Mouse (Mus musculus) embryonic facial prominence, embryonic 12.5 days (tissue): ENCODE measurements around the gene Phip. TPM values are rescaled to one million over a fixed set of nuclear protein-coding genes. Genes with fewer than 3 reads are reported as not detected.

Source experiments
- ATAC-seq: fragments of 200-750 bp; cut with Nextera tagmentation; 2 replicates; pipeline ENCODE4 v1.8.0; 2017; ENCODE audit not compliant: insufficient number of reproducible peaks, insufficient read depth, low FRiP score, low TSS enrichment
- H3K27ac ChIP-seq: fragments of 300-500 bp; sonication (generic); 2 replicates; pipeline ENCODE4 v1.5.1; 2016; ENCODE audit warnings: mild to moderate bottlenecking
- H3K27me3 ChIP-seq: fragments of 300-500 bp; sonication (generic); 2 replicates; pipeline ENCODE4 v1.6.1; 2016; ENCODE audit warnings: mild to moderate bottlenecking, moderate library complexity
- H3K36me3 ChIP-seq: fragments of 300-500 bp; sonication (generic); 2 replicates; pipeline ENCODE4 v1.6.1; 2016; ENCODE audit warnings: mild to moderate bottlenecking
- H3K4me1 ChIP-seq: fragments of 300-500 bp; sonication (generic); 2 replicates; pipeline ENCODE4 v1.6.1; 2016
- H3K4me2 ChIP-seq: fragments of 300-500 bp; sonication (generic); replicated peaks from 2 replicates; pipeline ENCODE4 v1.6.1; 2016; ENCODE audit warnings: mild to moderate bottlenecking, moderate library complexity
- H3K4me3 ChIP-seq: fragments of 300-500 bp; sonication (generic); 2 replicates; pipeline ENCODE4 v1.5.1; 2016; ENCODE audit warnings: mild to moderate bottlenecking
- H3K9ac ChIP-seq: fragments of 300-500 bp; sonication (generic); 2 replicates; pipeline ENCODE4 v1.6.1; 2016; ENCODE audit warnings: mild to moderate bottlenecking, moderate library complexity
- H3K9me3 ChIP-seq: fragments of 300-500 bp; sonication (generic); 2 replicates; pipeline ENCODE4 v1.6.1; 2016; ENCODE audit warnings: mild to moderate bottlenecking, moderate library complexity
- WGBS: fragments of 180-500 bp; shearing (Covaris S2); methylation state at CpG from one replicate; pipeline ENCODE4 v1.1.7; 2016; 5-methylcytosine and 5-hydroxymethylcytosine counted together
- polyA plus RNA-seq: library from polyadenylated mRNA; unstranded; fragments of >200 nt; fragmentation: Nextera tagmentation; extraction: Ambion mirVana; gene quantifications from 2 replicates; pipeline ENCODE4 v1.2.1, GENCODE M21; 2016

The Phip gene
- polyA plus RNA-seq, 1 experiment from 2014 or later = 132 TPM

DNA sequence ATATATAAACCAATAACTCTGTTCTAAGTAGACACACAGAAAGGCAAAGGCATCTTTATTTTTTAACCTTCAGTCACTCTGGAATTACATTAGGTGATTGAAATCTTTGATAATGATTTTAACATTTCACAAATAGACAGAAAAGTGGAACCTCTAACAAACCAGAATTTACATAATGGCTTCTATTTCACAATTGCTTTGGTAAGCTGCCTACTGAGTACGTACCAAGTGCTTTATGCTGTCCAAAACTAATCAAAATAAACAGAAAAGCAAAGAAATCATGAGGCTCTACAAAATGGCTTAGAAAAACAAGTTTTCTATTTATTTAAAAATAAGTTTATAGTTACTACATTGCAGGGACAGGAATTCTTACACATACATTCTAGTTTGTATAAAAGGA lies 109.2 kb downstream of the Phip start:
- no peak for ATAC-seq
- no peak overlapping the region for H3K4me3 ChIP-seq
- no peaks in the 10 kb centered on the region for H3K4me1 ChIP-seq
- H3K27ac ChIP-seq = no peak overlapping the region
- H3K9me3 ChIP-seq = no peaks in the 10 kb centered on the region
- whole genome bisulfite sequencing = 92% methylated on average over 1 of the region's 1 CpGs
- H3K4me2 ChIP-seq = no peak overlapping the region
- H3K9ac ChIP-seq = no peak overlapping the region
- peaks cover 7% of the 10 kb centered on the region for H3K36me3 ChIP-seq
- no peaks in the 10 kb centered on the region for H3K27me3 ChIP-seq

DNA sequence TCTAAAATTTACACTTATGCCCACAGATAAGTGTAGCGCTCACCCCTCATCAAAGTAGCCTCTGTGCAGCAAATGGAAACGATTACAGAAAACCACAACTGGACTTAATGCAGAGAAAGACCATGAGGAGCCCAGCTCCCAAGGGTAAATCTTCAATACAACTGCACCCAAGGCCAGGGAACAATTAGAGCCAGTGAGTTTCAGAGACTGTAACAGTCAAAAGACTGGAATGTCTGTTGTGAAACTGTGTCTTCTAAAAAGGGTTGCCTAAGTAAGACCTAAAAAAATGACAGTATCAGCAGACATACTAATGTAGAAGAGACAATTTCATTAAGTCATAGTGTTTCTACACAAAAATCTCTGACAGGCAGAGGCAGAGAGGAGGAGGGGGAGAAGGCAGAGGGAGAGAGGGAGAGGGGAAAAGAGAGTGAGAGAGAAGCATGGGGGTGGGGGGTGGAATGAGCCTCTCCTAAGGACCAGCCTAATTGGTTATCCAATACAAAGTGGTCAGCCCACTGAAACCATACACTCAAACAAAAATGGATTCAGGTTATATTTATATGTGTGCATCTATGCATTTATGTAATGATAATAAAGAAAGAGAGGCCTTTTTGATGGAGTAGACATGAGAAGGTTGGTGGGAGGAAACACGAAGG lies 113.4 kb downstream of the Phip start:
- Histone ChIP-seq H3K27ac (0 out of 2 replicates have a peak overlapping the region, but pooled peaks have one; percentile 36), H3K4me1 (no peaks in the 10 kb centered on the region), H3K36me3 (no peaks in the 10 kb centered on the region), H3K9me3 (no peaks in the 10 kb centered on the region), H3K27me3 (no peaks in the 10 kb centered on the region), H3K4me2 (no peak overlapping the region), H3K9ac (no peak overlapping the region), H3K4me3 (no peak overlapping the region)
- ATAC-seq = no peak
- WGBS = 75% methylated on average over 3 of the region's 3 CpGs

- Histone ChIP-seq H3K4me3 (no peak overlapping the region), H3K4me1 (no peaks in the 10 kb centered on the region), H3K4me2 (no peak overlapping the region), H3K36me3 (no peaks in the 10 kb centered on the region), H3K9ac (no peak overlapping the region), H3K9me3 (no peaks in the 10 kb centered on the region), H3K27ac (no peak overlapping the region), H3K27me3 (no peaks in the 10 kb centered on the region)
- 79% methylated on average over 4 of the region's 4 CpGs for WGBS
- no peak for ATAC-seq
These were observed 114.0 kb downstream of the Phip start for GRCm38 (mm10) chr9:82861316-82861715.

GRCm38 (mm10) chr9:82860805-82861204 lies 114.5 kb downstream of the Phip start:
- 91% methylated on average over 2 of the region's 2 CpGs for WGBS
- H3K4me3 ChIP-seq = no peak overlapping the region

DNA sequence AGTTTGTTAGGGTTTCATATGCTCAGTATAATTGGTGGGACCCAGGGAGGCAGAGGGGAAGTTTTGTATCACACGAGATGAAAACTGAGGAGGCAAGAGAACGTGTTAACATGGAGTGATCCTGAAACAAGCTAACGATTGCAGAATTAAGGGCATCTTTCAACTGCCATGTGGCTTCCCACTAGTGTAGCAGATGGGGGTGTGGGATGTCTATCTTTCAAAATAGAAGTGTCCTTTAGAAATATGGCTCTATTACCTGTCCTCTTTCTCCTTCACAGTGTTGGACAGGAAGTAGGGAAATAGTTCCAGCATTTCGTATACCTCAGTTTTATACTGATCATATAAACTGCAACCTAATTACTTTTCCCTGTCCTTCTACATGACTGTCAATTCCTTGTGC lies 119.1 kb downstream of the Phip start:
- Histone ChIP-seq H3K9me3 (no peaks in the 10 kb centered on the region), H3K9ac (no peak overlapping the region), H3K4me3 (no peak overlapping the region), H3K4me1 (no peaks in the 10 kb centered on the region), H3K27ac (no peak overlapping the region), H3K27me3 (no peaks in the 10 kb centered on the region), H3K4me2 (no peak overlapping the region), H3K36me3 (no peaks in the 10 kb centered on the region)
- ATAC-seq = no peak
- 72% methylated on average over 4 of the region's 4 CpGs for WGBS

More at GRCm38 (mm10) chr9:82860805-82861204, 114.5 kb downstream of the Phip start:
- no peak for ATAC-seq
- H3K4me2 ChIP-seq = no peak overlapping the region
- H3K27me3 ChIP-seq = no peaks in the 10 kb centered on the region
- no peak overlapping the region for H3K9ac ChIP-seq
- no peaks in the 10 kb centered on the region for H3K36me3 ChIP-seq
- H3K9me3 ChIP-seq = no peaks in the 10 kb centered on the region
- no peaks in the 10 kb centered on the region for H3K4me1 ChIP-seq
- H3K27ac ChIP-seq = no peak overlapping the region

DNA sequence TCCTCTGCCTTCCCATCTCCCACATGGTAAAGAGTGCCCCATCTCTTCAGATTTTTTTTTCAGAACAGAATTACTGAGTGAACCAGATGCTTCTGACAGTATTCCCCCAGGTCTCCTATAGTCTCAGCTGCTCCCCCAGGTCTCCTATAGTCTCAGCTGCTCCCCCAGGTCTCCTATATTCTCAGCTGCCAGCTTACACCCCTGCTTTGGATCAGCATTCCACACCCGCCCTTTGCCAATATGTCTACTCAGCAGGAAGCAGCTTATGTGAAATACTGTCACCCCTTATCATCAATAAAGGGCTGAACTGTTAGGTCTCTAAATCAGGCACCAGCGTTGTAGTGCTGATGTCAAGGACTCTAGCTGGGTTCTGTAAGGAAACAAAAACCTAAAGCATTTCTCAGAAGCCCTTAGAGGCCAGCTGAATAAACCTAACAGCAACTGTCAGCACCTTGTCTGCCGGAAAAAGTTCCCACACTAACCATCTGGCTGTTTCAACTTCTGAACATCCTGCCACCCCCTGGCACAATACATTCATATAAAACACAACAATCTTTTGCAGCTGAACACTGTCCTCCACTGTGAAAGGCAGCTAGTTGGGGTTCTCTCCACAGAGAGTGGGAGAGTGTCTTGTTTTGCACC lies 120.2 kb downstream of the Phip start:
- H3K36me3 ChIP-seq = no peaks in the 10 kb centered on the region
- no peak overlapping the region for H3K27ac ChIP-seq
- ATAC-seq = no peak
- H3K4me3 ChIP-seq = no peak overlapping the region
- WGBS = 39% methylated on average over 3 of the region's 3 CpGs
- H3K9ac ChIP-seq = no peak overlapping the region
- H3K4me1 ChIP-seq = no peaks in the 10 kb centered on the region
- no peak overlapping the region for H3K4me2 ChIP-seq
- H3K9me3 ChIP-seq = no peaks in the 10 kb centered on the region
- H3K27me3 ChIP-seq = no peaks in the 10 kb centered on the region

- 57% methylated on average over 2 of the region's 2 CpGs for WGBS
- Histone ChIP-seq H3K9me3 (no peaks in the 10 kb centered on the region), H3K27me3 (no peaks in the 10 kb centered on the region), H3K4me2 (no peak overlapping the region), H3K36me3 (no peaks in the 10 kb centered on the region), H3K9ac (no peak overlapping the region), H3K27ac (no peak overlapping the region), H3K4me1 (no peaks in the 10 kb centered on the region), H3K4me3 (no peak overlapping the region)
- ATAC-seq = no peak
These were observed 121.3 kb downstream of the Phip start for GRCm38 (mm10) chr9:82854040-82854439.

- no peak overlapping the region for H3K27ac ChIP-seq
- WGBS = 88% methylated on average over 4 of the region's 4 CpGs
- no peak for ATAC-seq
- no peaks in the 10 kb centered on the region for H3K27me3 ChIP-seq
- H3K4me3 ChIP-seq = no peak overlapping the region
- H3K9me3 ChIP-seq = no peaks in the 10 kb centered on the region
- no peak overlapping the region for H3K9ac ChIP-seq
- H3K4me2 ChIP-seq = no peak overlapping the region
- peaks cover 24% of the 10 kb centered on the region for H3K36me3 ChIP-seq
- no peaks in the 10 kb centered on the region for H3K4me1 ChIP-seq
These were observed 132.6 kb downstream of the Phip start for GRCm38 (mm10) chr9:82842671-82843070.

DNA sequence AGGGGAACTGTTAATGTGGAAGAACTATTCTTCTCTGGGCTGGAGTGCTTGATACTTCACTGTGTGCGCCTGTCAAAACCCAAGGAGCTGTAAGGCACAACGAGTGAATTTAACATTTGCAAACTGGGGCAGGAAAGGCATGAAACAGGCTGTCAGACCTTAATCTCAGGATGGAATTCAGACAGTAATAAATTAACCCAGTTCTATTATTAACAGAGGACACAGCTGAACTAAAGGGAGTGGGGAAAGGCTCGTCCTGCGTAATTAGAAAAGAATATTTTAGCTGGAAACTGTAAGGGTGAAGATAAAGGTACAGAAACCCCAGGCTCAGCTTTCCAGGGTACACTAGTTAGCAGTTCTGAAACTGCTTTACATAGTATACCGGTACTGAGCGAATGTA lies 139.4 kb downstream of the Phip start:
- Histone ChIP-seq H3K9me3 (no peaks in the 10 kb centered on the region), H3K4me1 (no peaks in the 10 kb centered on the region), H3K27ac (no peak overlapping the region), H3K4me3 (no peak overlapping the region), H3K36me3 (peaks cover 9% of the 10 kb centered on the region), H3K9ac (no peak overlapping the region), H3K4me2 (no peak overlapping the region), H3K27me3 (no peaks in the 10 kb centered on the region)
- 85% methylated on average over 6 of the region's 6 CpGs for WGBS
- ATAC-seq = no peak

DNA sequence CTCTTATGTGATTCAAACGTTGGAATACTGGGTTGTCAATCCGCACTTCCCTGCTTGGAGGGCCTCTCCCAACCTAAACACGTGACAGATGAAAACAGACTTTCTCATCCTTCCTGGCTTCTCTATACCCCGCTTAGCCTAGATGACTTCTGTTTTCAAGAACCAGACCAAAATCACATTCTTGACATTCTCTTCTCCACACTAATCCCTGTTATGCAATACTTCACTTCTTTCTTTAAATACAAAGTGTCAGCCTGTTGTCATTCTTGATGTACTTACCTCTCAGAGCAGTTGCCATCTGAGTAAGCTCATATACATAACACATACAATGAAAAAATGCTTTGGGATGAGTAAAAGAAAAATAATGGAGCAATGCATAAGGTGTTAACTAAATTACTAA lies 143.4 kb downstream of the Phip start:
- ATAC-seq = no peak
- Histone ChIP-seq H3K36me3 (no peaks in the 10 kb centered on the region), H3K4me2 (no peak overlapping the region), H3K27me3 (no peaks in the 10 kb centered on the region), H3K9ac (no peak overlapping the region), H3K27ac (no peak overlapping the region), H3K4me3 (no peak overlapping the region), H3K4me1 (0 out of 2 replicates have a peak, but pooled peaks cover 3% of the 10 kb centered on the region), H3K9me3 (no peaks in the 10 kb centered on the region)
- 58% methylated on average over 4 of the region's 4 CpGs for WGBS

- peak overlapping the region; percentile 62 for H3K4me2 ChIP-seq
- peak overlapping the region; percentile 78 for H3K4me3 ChIP-seq
- peak overlapping the region; percentile 80 for H3K9ac ChIP-seq
- H3K27ac ChIP-seq = peak overlapping the region; percentile 85
- no peaks in the 10 kb centered on the region for H3K27me3 ChIP-seq
- H3K9me3 ChIP-seq = no peaks in the 10 kb centered on the region
- 1% methylated on average over 65 of the region's 65 CpGs for WGBS
- 0 out of 2 replicates have a peak, but pooled peaks cover 3% of the 10 kb centered on the region for H3K4me1 ChIP-seq
- ATAC-seq = peak; percentile 93
- no peaks in the 10 kb centered on the region for H3K36me3 ChIP-seq
These were observed 145.5 kb downstream of the Phip start for GRCm38 (mm10) chr9:82829693-82830430.
